Mouse (Mus musculus) hindbrain, embryonic 11.5 days (tissue): ENCODE data around the gene Cacna1e. TPM values are rescaled to one million over a fixed set of nuclear protein-coding genes. Genes with fewer than 3 reads are reported as not detected.

Experiments used
- ATAC-seq: fragments of 200-750 bp; cut with Nextera tagmentation; 2 replicates; pipeline ENCODE4 v1.8.0; 2017; ENCODE audit warnings: mild to moderate bottlenecking, moderate TSS enrichment, moderate library complexity; ENCODE audit not compliant: low FRiP score
- DNase-seq: peaks from one replicate; pipeline ENCODE4 v3.0.0-alpha.2; 2015; ENCODE audit warnings: low spot score
- H3K27ac ChIP-seq: fragments of 300-500 bp; sonication (generic); 2 replicates; pipeline ENCODE4 v1.5.1; 2014; ENCODE audit warnings: mild to moderate bottlenecking, low read depth, low read length
- H3K27me3 ChIP-seq: fragments of 300-500 bp; sonication (generic); 2 replicates; pipeline ENCODE4 v1.6.1; 2014; ENCODE audit warnings: mild to moderate bottlenecking, low read length, moderate library complexity, mixed read lengths; ENCODE audit not compliant: control insufficient read depth, insufficient read depth
- H3K36me3 ChIP-seq: fragments of 300-500 bp; sonication (generic); 2 replicates; pipeline ENCODE4 v1.6.1; 2014; ENCODE audit warnings: mild to moderate bottlenecking, low read length, moderate library complexity, mixed read lengths; ENCODE audit not compliant: control insufficient read depth, insufficient read depth
- H3K4me1 ChIP-seq: fragments of 300-500 bp; sonication (generic); replicated peaks from 2 replicates; pipeline ENCODE4 v1.6.1; 2014; ENCODE audit warnings: low read length, mixed read lengths; ENCODE audit not compliant: control insufficient read depth, insufficient read depth
- H3K4me2 ChIP-seq: fragments of 300-500 bp; sonication (generic); replicated peaks from 2 replicates; pipeline ENCODE4 v1.6.1; 2014; ENCODE audit warnings: mild to moderate bottlenecking, low read depth, low read length
- H3K4me3 ChIP-seq: fragments of 300-500 bp; sonication (generic); 2 replicates; pipeline ENCODE4 v1.5.1; 2014; ENCODE audit warnings: low read depth, low read length
- H3K9ac ChIP-seq: fragments of 300-500 bp; sonication (generic); 2 replicates; pipeline ENCODE4 v1.6.1; 2014; ENCODE audit warnings: low read depth, low read length
- H3K9me3 ChIP-seq: fragments of 300-500 bp; sonication (generic); 2 replicates; pipeline ENCODE4 v1.6.1; 2016; ENCODE audit warnings: low read length; ENCODE audit not compliant: control insufficient read depth
- WGBS: fragments of 180-500 bp; shearing (Covaris S2); extraction: QIAGEN DNeasy Blood & Tissue Kit; methylation state at CpG from one replicate; pipeline ENCODE4 v1.1.7; 2014; 5-methylcytosine and 5-hydroxymethylcytosine counted together
- polyA plus RNA-seq: library from polyadenylated mRNA; unstranded; fragments of >200 nt; fragmentation: Nextera tagmentation; extraction: Ambion mirVana; gene quantifications from 2 replicates; pipeline ENCODE4 v1.2.1, GENCODE M21; 2014

Gene Cacna1e
- polyA plus RNA-seq, 1 experiment from 2014 or later, result 3.9 TPM

DNA sequence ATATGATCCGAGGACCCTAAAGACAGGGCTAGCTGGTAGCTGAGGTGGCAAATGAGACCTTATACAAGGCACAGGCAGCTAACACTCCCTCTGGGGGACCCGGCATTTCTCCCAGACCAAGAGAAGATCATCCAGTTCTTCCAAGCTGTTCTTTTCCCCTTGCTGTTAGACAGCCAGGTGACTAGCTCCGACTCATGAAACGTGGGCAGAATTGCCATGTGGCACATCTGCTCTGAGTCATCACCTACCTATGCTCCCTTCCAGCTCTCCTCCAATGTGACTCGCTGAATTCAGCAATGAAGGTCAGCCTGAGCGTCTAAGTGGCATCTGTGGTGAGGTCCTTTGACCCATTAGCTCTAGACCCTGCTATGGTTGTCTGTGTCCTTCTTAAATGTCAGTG, 355.5 kb downstream of the Cacna1e start:
- no peak for DNase-seq
- H3K36me3 ChIP-seq, result no peaks in the 10 kb centered on the region
- 86% methylated on average over 6 of the region's 6 CpGs for WGBS
- no peak overlapping the region for H3K4me3 ChIP-seq
- no peaks in the 10 kb centered on the region for H3K4me1 ChIP-seq
- H3K4me2 ChIP-seq, result no peak overlapping the region
- no peaks in the 10 kb centered on the region for H3K27me3 ChIP-seq
- no peak overlapping the region for H3K27ac ChIP-seq
- no peak overlapping the region for H3K9ac ChIP-seq
- H3K9me3 ChIP-seq, result no peaks in the 10 kb centered on the region
- no peak for ATAC-seq

DNA sequence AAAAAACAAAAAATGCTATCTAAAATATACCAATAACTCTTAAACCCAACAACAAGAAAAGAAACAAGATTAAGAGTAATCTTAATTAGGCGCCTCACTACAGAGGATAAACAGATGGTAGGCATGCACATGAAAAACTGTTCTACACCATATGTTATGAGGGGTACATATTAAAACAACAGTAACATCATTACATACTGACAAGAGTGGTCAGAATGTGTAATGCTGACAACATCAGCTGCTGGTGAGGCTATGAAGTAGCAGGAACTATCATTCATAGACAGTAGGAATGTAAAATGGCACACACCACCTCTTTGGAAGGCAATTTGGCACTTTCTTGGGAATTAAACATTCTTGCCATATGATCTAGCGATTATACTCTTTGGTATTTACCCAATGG, 363.6 kb downstream of the Cacna1e start:
- ATAC-seq (no peak), DNase-seq (no peak)
- Histone ChIP-seq H3K36me3 (no peaks in the 10 kb centered on the region), H3K27ac (no peak overlapping the region), H3K9ac (no peak overlapping the region), H3K4me3 (no peak overlapping the region), H3K4me2 (no peak overlapping the region), H3K27me3 (no peaks in the 10 kb centered on the region), H3K4me1 (no peaks in the 10 kb centered on the region), H3K9me3 (no peaks in the 10 kb centered on the region)
- 86% methylated on average over 2 of the region's 2 CpGs for WGBS

DNA sequence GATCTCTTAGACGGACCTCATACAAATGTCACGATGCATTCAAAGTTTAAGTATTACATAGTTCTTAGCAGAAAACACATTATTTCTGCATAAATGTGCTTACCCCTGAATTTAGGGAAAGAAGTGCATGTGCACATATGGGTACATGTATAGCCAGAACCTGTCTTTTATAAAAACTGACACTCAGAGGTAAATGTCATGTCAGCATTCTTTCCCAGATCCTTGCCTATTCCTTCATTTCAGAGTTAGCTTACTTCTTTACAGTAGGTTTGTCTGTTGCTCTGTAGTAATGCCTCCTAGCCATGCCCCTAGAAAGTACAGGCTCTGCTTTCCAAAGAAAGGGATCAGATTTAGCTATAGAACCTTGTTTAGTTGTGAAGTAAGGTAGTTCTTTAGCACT, 369.0 kb downstream of the Cacna1e start:
- no peaks in the 10 kb centered on the region for H3K9me3 ChIP-seq
- H3K4me3 ChIP-seq, result no peak overlapping the region
- H3K4me1 ChIP-seq, result no peaks in the 10 kb centered on the region
- no peak overlapping the region for H3K9ac ChIP-seq
- ATAC-seq (no peak), DNase-seq (no peak)
- H3K27ac ChIP-seq, result no peak overlapping the region
- WGBS, result 98% methylated on average over 2 of the region's 2 CpGs
- no peaks in the 10 kb centered on the region for H3K27me3 ChIP-seq
- no peaks in the 10 kb centered on the region for H3K36me3 ChIP-seq
- no peak overlapping the region for H3K4me2 ChIP-seq

DNA sequence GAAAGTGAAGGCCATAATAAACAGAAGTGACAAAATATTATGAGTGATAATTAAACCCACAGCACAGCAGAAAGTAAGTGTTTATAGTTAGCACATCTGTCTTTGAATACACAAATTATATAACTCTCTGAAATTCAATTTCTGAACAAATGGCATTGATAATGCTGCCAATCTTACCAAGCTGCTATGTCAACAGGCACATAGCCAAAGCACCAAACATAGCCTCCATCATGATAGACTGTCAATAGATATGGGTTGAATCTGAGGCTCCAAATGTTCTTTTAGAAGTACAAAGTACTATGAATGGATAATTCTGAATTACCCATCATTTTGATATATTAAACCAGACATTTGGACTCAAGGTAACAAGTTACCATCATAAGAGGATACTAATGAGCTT, 372.6 kb downstream of the Cacna1e start:
- Histone ChIP-seq H3K4me1 (no peaks in the 10 kb centered on the region), H3K9ac (no peak overlapping the region), H3K4me3 (no peak overlapping the region), H3K36me3 (no peaks in the 10 kb centered on the region), H3K9me3 (no peaks in the 10 kb centered on the region), H3K27me3 (no peaks in the 10 kb centered on the region), H3K27ac (no peak overlapping the region), H3K4me2 (no peak overlapping the region)
- ATAC-seq, result no peak
- no peak for DNase-seq

DNA sequence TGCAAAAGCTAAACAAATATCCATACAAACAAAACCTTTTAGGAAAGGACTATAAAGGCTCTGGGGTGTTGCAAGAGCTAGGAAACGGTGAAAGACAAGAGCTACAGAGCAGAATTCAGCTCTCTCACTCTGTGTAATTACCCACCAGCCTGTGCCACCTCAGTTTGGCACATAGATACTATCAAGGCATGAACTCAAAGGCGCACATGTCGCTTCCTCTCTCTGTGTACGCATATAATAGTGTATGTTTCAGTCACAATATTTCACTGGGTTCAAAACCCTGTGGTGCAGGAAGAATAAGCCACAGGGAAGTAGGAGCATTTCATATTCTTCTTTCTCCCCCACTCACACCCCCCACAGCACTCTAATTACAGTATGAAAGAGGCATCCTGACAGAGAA, 380.3 kb downstream of the Cacna1e start:
- H3K4me2 ChIP-seq, result no peak overlapping the region
- H3K4me1 ChIP-seq, result no peaks in the 10 kb centered on the region
- WGBS, result 72% methylated on average over 4 of the region's 4 CpGs
- H3K9me3 ChIP-seq, result no peaks in the 10 kb centered on the region
- no peak overlapping the region for H3K27ac ChIP-seq
- no peaks in the 10 kb centered on the region for H3K36me3 ChIP-seq
- H3K4me3 ChIP-seq, result no peak overlapping the region
- no peak for DNase-seq
- H3K27me3 ChIP-seq, result no peaks in the 10 kb centered on the region
- H3K9ac ChIP-seq, result no peak overlapping the region
- no peak for ATAC-seq

DNA sequence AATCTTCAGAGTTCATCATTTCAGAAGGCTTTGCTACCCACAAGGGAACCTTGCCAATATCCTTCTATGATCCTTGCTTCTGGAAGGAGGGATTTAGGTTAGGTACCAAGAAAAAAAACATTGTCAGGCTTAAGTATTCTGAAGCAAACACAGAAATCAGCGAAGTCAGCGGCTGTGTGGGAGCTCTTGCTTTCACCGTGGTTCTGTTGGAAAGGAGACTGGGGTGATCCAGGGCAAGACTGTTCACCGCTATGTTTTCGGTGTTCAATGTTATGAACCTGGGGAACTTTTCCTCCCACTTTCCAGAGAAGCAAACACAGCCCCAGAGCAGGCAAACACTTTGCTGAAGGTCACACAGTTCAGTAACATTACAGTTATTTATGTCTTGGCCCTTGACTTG, 383.4 kb downstream of the Cacna1e start:
- no peaks in the 10 kb centered on the region for H3K4me1 ChIP-seq
- ATAC-seq, result no peak
- DNase-seq, result no peak
- H3K36me3 ChIP-seq, result no peaks in the 10 kb centered on the region
- 86% methylated on average over 5 of the region's 5 CpGs for WGBS
- H3K4me2 ChIP-seq, result no peak overlapping the region
- no peak overlapping the region for H3K4me3 ChIP-seq
- no peaks in the 10 kb centered on the region for H3K27me3 ChIP-seq
- no peak overlapping the region for H3K27ac ChIP-seq
- H3K9me3 ChIP-seq, result no peaks in the 10 kb centered on the region
- no peak overlapping the region for H3K9ac ChIP-seq

DNA sequence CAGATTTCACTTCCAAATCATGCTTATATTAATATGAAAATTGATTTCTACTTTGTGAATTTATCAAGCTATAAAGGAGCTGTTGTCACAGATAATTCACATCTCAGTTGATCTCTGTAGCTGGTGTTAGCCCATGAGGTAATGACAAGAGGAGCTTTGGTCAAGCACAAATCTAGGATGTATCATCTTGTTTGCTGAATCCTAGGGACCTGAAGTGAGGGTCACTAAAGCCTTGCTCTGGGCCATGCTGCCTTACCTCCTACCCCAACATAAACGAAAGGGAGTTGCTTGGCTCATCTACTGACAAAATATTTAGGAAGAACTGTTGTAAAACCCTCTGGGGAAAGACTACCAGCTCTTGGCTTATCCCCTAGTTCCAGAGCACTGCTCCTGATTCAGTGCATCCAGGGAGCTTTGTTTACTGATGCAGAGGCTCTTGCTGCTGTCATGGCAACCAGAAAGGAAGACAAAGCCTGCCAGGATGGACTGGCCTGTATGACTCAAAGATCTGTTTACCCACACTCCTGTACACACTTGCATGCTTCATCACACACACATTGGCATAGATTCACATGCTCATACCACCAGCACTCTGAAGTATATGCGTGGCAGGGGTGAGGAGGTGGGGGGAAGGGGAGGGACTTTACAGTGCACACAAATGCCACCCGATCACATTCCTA, 384.0 kb downstream of the Cacna1e start:
- Histone ChIP-seq H3K9me3 (no peaks in the 10 kb centered on the region), H3K36me3 (no peaks in the 10 kb centered on the region), H3K4me2 (no peak overlapping the region), H3K4me3 (no peak overlapping the region), H3K4me1 (no peaks in the 10 kb centered on the region), H3K9ac (no peak overlapping the region), H3K27me3 (no peaks in the 10 kb centered on the region), H3K27ac (no peak overlapping the region)
- 57% methylated on average over 3 of the region's 3 CpGs for WGBS
- DNase-seq (peak; percentile 47), ATAC-seq (peak; percentile 70)

DNA sequence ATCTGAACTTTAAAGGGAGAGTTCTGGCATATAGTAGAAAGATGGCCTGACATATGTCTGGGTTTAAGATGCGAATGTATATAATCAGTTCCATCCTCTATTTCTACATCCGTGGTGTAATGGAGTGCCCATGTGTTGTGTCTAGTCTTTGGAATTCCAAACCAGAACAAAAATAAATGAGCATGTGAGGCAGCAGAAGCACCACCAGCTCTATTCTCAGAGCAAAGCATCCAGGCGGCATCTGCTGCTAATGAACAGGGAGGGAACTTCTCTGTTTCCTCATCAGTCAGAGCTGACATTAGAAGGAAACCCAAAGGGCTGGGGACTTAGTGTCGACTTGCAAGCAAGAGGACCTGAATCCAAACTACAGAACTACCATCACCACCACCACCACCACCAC, 385.5 kb downstream of the Cacna1e start:
- no peaks in the 10 kb centered on the region for H3K36me3 ChIP-seq
- no peak overlapping the region for H3K9ac ChIP-seq
- H3K9me3 ChIP-seq, result no peaks in the 10 kb centered on the region
- no peak overlapping the region for H3K27ac ChIP-seq
- H3K4me1 ChIP-seq, result no peaks in the 10 kb centered on the region
- no peak for ATAC-seq
- no peak overlapping the region for H3K4me2 ChIP-seq
- no peak overlapping the region for H3K4me3 ChIP-seq
- no peak for DNase-seq
- WGBS, result 66% methylated on average over 4 of the region's 4 CpGs
- no peaks in the 10 kb centered on the region for H3K27me3 ChIP-seq

DNA sequence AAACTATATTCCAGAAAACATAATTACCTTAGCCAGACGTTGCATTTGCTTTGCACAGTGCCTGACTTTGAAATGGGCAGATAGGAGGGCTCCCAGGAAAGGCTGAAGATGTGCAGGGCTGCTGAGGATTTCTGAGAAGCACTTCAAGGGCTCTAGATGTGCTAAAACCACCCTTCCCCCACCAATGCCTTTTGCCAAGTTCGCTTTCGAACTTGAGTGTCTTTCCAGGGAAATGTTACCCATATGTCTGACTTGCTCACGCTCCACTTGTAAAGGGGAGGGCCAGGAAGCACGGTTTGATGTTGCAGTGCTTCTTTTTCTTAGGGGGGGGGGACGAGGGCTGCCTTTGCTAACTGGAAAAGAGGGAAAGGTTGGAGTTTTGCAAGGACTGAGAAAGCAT, 393.2 kb downstream of the Cacna1e start:
- no peaks in the 10 kb centered on the region for H3K4me1 ChIP-seq
- no peak overlapping the region for H3K4me3 ChIP-seq
- no peak overlapping the region for H3K27ac ChIP-seq
- WGBS, result 69% methylated on average over 6 of the region's 6 CpGs
- DNase-seq (no peak), ATAC-seq (no peak)
- no peaks in the 10 kb centered on the region for H3K9me3 ChIP-seq
- no peak overlapping the region for H3K4me2 ChIP-seq
- H3K36me3 ChIP-seq, result no peaks in the 10 kb centered on the region
- no peak overlapping the region for H3K9ac ChIP-seq
- H3K27me3 ChIP-seq, result no peaks in the 10 kb centered on the region
